Mouse (Mus musculus) cerebellum, postnatal 10 days (tissue): ENCODE data around the gene Tgfb1.

Experiments used
- DNase-seq, 2 experiments: peaks; one replicate each; pipeline ENCODE4 v3.0.0; 2021; ENCODE audit warnings: mixed read lengths in 2 of 2

The Tgfb1 gene

DNA sequence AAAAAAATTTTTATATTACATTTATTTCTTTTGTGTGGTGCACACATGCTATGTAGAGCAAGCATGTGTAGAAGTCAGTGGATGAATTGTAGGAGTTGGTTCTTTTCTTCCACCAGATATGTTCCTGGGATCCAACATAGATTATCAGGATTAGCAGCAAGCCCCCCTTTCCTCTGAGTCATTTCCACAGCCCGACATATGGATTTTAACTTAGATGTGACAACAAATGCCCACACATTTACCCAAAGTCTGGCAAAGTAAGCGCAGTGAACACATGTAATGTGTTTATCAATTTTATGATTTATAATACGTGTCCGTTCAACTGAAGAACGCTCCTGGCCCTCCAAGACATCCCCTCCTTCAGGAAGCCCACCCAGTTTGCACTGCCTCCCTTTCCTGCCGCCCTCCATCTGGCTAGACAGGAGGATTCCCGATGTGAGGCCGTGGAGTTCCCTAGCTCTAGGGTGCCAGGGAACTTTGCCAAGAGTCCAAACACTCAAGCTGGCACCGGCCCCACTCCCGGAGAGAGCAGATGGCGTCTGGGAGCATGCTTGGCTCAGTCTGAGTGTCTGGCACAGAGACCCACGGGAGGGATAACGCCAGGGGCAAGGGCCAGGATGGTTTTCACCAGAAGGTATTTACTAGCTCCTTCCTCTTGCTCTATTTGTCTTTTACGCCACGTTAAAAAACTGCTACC is 10.6 kb upstream of the Tgfb1 start:
- peak; percentile 100 for DNase-seq

GRCm38 (mm10) chr7:25677013-25677412 is 9.8 kb upstream of the Tgfb1 start:
- no peak for DNase-seq

GRCm38 (mm10) chr7:25679971-25680370 is 6.8 kb upstream of the Tgfb1 start:
- DNase-seq: peak in 1 of 2 experiments; percentile 45

GRCm38 (mm10) chr7:25680514-25681258 is 6.1 kb upstream of the Tgfb1 start, which contains the start of gene B9d2:
B9d2 (plus strand) TSS chr7:25680780.
- peak; percentile 98 for DNase-seq

GRCm38 (mm10) chr7:25681341-25682231 is 5.2 kb upstream of the Tgfb1 start:
- DNase-seq: peak; percentile 54 to 55

DNA sequence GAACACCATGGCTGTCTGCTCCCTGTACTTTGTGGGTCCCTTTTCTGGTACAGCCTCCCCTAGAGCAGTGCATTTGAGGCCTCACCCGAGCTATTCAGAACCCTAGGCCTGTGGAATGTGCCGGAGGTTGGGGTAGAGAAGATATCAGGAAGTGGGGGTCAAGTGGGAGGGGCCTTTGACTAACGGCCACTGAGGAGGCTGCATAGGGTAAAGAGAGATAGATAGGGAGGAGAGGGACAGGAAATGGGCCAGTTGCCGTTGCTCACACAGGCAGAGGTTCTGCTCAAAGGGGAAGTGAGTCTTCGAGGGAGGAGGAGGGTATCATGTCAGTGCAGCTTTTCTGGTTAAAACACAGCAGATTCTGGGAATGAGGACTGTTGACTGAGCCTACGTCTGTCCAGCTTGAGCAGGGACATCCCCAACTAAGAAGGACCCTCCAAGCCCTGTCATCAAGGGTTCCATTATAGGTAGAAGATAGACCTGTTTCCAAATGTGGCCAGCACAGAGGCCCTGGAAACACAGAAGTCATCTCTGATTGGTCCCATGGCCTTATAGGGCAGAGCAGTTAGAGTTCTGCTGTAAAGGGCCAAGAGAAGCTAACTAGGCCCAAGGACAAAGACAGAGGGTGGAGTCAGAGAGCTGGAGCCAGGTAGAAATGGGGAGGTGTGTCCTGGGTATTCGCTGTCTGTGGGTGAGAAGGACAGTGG is 3.2 kb upstream of the Tgfb1 start:
- no peak for DNase-seq

- DNase-seq: no peak
Measured at GRCm38 (mm10) chr7:25684659-25685058, 2.1 kb upstream of the Tgfb1 start.

DNA sequence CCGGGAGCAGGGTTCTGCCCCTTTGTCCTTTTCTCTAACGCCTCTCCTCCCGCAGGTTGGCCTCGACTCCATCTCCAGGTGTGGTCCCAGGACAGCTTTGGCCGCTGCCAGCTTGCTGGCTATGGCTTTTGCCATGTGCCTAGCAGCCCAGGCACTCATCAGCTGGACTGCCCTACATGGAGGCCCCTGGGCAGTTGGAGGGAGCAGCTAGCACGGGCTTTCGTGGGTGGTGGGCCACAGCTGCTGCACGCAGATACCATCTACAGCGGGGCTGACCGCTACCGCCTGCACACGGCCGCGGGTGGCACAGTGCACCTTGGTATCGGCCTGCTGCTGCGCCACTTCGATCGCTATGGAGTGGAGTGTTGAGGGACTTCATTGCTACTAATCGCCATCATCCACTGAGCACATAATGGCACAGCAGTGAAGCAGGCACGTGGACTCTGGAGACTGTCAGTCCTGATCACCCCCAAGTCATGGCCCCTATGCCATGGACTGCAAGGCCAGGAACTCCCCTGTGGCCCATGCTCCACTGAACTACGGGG is 804 bp upstream of the Tgfb1 start:
- no peak for DNase-seq

DNA sequence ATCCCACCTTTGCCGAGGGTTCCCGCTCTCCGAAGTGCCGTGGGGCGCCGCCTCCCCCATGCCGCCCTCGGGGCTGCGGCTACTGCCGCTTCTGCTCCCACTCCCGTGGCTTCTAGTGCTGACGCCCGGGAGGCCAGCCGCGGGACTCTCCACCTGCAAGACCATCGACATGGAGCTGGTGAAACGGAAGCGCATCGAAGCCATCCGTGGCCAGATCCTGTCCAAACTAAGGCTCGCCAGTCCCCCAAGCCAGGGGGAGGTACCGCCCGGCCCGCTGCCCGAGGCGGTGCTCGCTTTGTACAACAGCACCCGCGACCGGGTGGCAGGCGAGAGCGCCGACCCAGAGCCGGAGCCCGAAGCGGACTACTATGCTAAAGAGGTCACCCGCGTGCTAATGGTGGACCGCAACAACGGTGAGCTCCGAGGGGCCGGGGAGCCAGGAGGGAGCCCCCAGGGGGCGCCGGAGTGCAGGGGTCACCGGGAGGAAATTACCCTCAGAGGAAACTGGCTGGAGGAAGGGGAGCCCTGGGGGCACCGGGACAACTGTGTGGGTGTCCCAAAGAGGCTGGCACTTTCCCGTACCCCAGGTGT is 1.1 kb downstream of the Tgfb1 start:
- peak; percentile 62 to 66 for DNase-seq

- peak; percentile 60 to 65 for DNase-seq
Measured at GRCm38 (mm10) chr7:25688810-25689586, 2.2 kb downstream of the Tgfb1 start.

DNA sequence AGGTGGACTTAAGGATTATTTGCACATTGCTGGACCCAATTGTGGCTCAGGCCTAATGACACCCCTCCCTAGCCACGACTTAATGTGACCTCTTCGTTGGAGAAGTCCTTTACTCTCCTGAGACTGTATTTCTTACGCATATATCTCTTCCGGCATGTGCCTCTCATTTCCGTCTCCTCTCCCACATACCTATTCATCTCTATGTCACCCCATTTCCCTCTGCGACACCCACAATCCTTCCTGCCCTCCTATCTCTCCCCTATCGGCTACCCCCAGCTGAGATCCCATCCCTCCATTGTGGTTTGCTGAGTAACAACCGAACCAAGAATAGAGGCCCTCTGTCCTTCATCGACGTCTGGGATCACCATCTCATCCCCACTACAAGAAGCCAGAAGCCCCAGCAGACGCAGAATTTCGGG is 2.8 kb downstream of the Tgfb1 start:
- no peak for DNase-seq

GRCm38 (mm10) chr7:25690051-25690450 is 3.2 kb downstream of the Tgfb1 start:
- DNase-seq: no peak

DNA sequence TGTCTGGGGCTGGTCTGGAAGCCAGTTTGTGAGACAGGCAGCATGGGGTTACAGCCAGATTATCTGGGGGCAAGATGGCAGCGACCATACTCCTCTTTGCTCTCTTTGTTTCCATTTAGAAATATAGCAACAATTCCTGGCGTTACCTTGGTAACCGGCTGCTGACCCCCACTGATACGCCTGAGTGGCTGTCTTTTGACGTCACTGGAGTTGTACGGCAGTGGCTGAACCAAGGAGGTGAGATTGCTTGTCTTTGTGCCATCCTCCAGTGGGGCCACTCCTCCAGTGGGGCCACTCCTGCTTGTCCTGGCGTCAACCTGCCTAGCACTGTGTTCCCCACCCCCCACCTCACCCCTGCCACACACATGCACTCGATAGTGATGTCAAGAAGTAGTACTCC is 7.3 kb downstream of the Tgfb1 start:
- DNase-seq: no peak

DNA sequence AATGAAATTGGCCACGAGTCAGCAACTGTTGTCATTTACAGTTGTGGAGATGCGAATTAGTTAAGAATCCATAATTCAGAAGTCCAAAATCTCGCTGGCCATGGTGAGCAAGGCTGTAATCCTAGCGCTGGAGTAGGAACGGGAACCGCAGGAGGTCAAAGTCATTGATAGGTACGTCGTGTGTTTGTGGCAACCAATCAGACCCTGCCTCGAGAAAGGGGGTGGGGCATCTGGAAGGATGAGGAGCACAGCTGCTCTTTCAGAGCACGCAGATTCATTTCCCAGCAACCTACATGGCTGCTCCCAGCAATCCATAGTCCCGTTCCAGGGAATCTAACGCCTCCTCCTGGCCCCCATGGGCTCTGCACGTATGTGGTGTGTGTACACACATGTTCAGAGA is 13.0 kb downstream of the Tgfb1 start:
- no peak for DNase-seq

DNA sequence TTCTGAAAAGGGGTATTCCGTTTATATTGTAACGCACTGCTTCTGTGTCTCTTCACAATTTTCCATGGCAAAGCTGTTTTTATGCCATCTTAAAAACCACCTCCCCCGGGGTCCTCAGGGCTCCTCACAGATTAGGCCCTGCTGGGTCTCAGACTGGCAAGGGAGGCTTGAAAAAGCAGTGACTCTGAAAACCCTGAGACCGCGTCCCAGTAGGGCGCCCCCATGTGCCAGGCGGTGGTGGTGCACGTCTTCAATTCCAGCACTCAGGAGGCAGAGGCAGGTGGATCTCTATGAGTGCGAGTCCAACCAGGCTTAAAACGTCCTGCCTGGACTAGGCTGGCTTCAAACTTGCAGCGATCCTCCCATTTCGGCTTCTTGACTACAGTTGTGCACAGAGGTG is 13.9 kb downstream of the Tgfb1 start:
- no peak for DNase-seq

DNA sequence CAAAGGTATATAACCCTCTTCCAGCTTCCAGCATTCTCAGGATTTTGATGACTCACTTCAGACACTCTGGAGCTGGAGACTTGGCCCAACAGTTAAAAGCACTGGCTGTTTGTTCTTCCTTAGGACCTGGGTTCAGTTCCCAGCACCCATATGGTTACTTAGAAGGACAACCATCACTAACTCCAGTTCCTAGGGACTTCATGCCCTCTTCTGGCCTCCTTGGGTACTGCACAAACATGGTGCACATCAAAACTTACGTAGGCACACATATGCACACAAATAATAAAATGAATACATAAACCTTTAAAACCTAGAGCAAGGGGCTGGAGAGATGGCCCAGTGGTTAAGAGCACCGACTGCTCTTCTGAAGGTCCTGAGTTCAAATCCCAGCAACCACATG is 15.5 kb downstream of the Tgfb1 start:
- DNase-seq: no peak

GRCm38 (mm10) chr7:25703793-25704494 is 17.1 kb downstream of the Tgfb1 start:
- no peak for DNase-seq

DNA sequence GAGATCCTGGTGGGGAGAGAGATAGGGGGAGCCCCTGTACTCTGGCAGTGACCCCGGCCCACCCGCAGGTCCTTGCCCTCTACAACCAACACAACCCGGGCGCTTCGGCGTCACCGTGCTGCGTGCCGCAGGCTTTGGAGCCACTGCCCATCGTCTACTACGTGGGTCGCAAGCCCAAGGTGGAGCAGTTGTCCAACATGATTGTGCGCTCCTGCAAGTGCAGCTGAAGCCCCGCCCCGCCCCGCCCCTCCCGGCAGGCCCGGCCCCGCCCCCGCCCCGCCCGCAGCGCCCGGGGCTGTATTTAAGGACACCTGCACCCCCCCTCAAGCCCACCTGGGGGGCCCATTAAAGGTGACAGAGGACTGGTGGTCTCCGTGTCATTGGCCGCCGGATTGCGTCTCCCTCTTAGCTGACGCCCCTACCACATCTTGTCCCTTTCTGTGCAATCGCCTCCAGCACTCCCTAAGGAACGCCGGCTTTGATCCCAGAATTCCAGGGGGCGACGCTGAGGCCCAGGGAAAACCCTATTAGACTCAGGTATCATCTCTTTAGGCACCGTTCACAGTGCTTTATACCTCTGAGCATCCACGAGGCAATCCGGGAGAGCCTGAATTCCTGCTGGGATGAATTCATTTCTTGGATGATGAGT is 18.0 kb downstream of the Tgfb1 start:
- peak; percentile 52 for DNase-seq

DNA sequence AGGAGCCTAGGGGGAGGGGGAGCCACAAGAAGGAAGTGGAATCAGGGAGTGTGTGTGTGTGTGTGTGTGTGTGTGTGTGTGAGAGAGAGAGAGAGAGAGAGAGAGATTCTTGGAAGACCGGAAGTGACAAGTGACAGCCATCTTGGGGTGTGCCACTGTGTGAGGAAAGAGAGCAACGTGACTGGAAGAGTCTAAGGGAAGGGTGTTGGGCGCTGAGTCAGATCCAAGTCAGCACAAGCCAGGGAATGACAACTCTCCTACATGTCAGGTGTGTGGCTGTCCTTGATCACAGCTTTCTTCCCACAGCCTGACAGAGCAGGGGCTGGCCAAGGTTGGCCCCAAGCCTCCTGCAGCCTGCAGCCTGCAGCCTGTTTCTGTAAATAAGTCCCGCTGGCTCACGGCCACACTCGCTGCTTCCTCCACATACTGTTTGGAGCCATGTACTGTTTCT is 19.0 kb downstream of the Tgfb1 start:
- DNase-seq: peak; percentile 81 to 85
